Mouse (Mus musculus) kidney, postnatal 0 days (tissue): ENCODE measurements around the gene Polr2a. TPM values are rescaled to one million over a fixed set of nuclear protein-coding genes. Genes with fewer than 3 reads are reported as not detected.
A peak's percentile ranks its signal among the peaks of the same experiment; 100 is the strongest.

Source experiments
- ATAC-seq: fragments of 200-750 bp; cut with Nextera tagmentation; replicated peaks from 2 replicates; pipeline ENCODE4 v1.8.0; 2017; ENCODE audit warnings: low read depth, moderate number of reproducible peaks, moderate TSS enrichment, moderate library complexity; ENCODE audit not compliant: low FRiP score
- DNase-seq: peaks from one replicate; pipeline ENCODE4 v3.0.0-alpha.2; 2016; ENCODE audit warnings: low spot score
- H3K27ac ChIP-seq: fragments of 300-500 bp; sonication (generic); 2 replicates; pipeline ENCODE4 v1.5.1; 2014; ENCODE audit warnings: mild to moderate bottlenecking
- H3K27me3 ChIP-seq: fragments of 300-500 bp; sonication (generic); 2 replicates; pipeline ENCODE4 v1.6.1; 2014; ENCODE audit warnings: low read length, mixed read lengths; ENCODE audit not compliant: insufficient read depth
- H3K36me3 ChIP-seq: fragments of 300-500 bp; sonication (generic); 2 replicates; pipeline ENCODE4 v1.6.1; 2014; ENCODE audit warnings: low read length, mixed read lengths; ENCODE audit not compliant: insufficient read depth
- H3K4me1 ChIP-seq: fragments of 300-500 bp; sonication (generic); replicated peaks from 2 replicates; pipeline ENCODE4 v1.6.1; 2014; ENCODE audit warnings: antibody characterized with exemption, low read length, mixed read lengths; ENCODE audit not compliant: insufficient read depth
- H3K4me2 ChIP-seq: fragments of 300-500 bp; sonication (generic); 2 replicates; pipeline ENCODE4 v1.6.1; 2014; ENCODE audit warnings: mild to moderate bottlenecking, low read length, moderate library complexity, mixed read lengths
- H3K4me3 ChIP-seq: fragments of 300-500 bp; sonication (generic); replicated peaks from 2 replicates; pipeline ENCODE4 v1.5.1; 2014; ENCODE audit warnings: low read depth, low read length
- H3K9ac ChIP-seq: fragments of 300-500 bp; sonication (generic); 2 replicates; pipeline ENCODE4 v1.6.1; 2014; ENCODE audit warnings: low read depth, low read length
- H3K9me3 ChIP-seq: fragments of 300-500 bp; sonication (generic); replicated peaks from 2 replicates; pipeline ENCODE4 v1.6.1; 2016; ENCODE audit warnings: low read length, inconsistent platforms, mixed read lengths
- CTCF ChIP-seq: IDR thresholded peaks from 2 replicates; pipeline ENCODE4 v1.5.1; 2016; ENCODE audit warnings: antibody characterized with exemption, low read depth, mild to moderate bottlenecking, moderate library complexity
- whole genome bisulfite sequencing: fragments of 180-500 bp; shearing (Covaris S2); extraction: QIAGEN DNeasy Blood & Tissue Kit; methylation state at CpG from one replicate; pipeline ENCODE4 v1.1.7; 2014; 5-methylcytosine and 5-hydroxymethylcytosine counted together
- polyA plus RNA-seq: library from polyadenylated mRNA; unstranded; fragments of >200 nt; fragmentation: Nextera tagmentation; extraction: Ambion mirVana; gene quantifications from 2 replicates; pipeline ENCODE4 v1.2.1, GENCODE M21; 2015

The Polr2a gene
- polyA plus RNA-seq = 19.0 and 21.0 TPM in 2 replicates

DNA sequence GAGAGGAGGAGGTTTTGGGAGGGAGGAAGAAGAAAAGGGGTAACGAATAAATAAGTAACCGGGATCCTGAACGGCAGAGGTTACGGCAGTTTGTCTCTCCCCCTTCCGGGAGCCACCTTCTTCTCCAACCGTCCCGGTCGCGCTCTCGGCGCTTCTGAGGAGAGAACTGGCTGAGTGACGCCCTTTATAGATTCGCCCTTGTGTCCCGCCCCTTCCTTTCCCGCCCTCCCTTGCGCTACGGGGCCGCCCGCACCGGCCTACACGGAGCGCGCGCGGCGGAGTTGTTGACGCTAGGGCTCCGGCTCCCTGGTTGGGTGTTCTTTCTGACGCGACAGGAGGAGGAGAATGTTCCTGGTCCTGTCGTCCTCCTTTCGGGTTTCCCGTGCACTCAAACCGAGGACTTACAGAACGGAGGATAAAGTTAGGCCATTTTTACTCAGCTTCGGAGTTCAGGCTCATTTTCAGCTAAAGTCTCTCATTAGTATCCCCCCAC, at the start of gene Polr2a:
TSS of gene Polr2a (minus strand) at position 160 of the 493 bp plus-strand sequence.
- H3K4me2 ChIP-seq = peak within 1 kb of the TSS; percentile 69
- H3K36me3 ChIP-seq = no peaks in the 10 kb centered on the region
- ATAC-seq (peak; percentile 95), DNase-seq (peak; percentile 98)
- peak within 1 kb of the TSS; percentile 55 for H3K4me3 ChIP-seq
- peaks cover 18% of the 10 kb centered on the region; the same call in 1 of the 2 replicates for H3K4me1 ChIP-seq
- no peaks in the 10 kb centered on the region for H3K9me3 ChIP-seq
- TF ChIP-seq CTCF = 0 out of 2 replicates have a peak, but pooled peaks have one; percentile 6
- peak within 1 kb of the TSS; percentile 79 for H3K9ac ChIP-seq
- H3K27me3 ChIP-seq = no peaks in the 10 kb centered on the region
- WGBS = under 1% methylated on average over 34 of the region's 36 CpGs
- peak within 1 kb of the TSS; percentile 93 for H3K27ac ChIP-seq

DNA sequence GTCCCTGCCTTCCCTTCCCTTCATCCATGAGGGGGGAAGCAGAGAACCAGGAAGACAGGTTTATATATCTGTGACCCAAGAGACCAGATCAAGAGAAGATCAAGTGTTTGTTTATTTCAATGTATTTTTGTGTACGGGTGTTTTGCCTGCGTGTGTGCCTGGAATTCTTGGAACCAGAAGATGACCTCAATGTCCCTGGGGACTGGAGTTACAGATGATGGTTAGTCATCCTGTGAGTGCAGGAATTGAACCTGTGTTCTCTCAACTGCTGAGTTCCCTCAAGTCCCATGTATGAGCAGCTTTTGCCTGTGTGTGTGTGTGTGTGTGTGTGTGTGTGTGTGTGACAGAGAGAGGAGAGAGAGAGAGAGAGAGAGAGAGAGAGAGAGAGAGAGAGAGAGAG, 49.2 kb upstream of the Polr2a start:
- Histone ChIP-seq H3K27me3 (peaks cover 5% of the 10 kb centered on the region; the same call in 1 of the 2 replicates), H3K4me1 (peaks cover 21% of the 10 kb centered on the region), H3K9ac (no peak overlapping the region), H3K9me3 (no peaks in the 10 kb centered on the region), H3K4me3 (no peak overlapping the region), H3K36me3 (no peaks in the 10 kb centered on the region), H3K4me2 (no peak overlapping the region), H3K27ac (no peak overlapping the region)
- TF ChIP-seq CTCF = no peak
- DNase-seq (no peak), ATAC-seq (no peak)
- 59% methylated on average over 2 of the region's 2 CpGs for WGBS

DNA sequence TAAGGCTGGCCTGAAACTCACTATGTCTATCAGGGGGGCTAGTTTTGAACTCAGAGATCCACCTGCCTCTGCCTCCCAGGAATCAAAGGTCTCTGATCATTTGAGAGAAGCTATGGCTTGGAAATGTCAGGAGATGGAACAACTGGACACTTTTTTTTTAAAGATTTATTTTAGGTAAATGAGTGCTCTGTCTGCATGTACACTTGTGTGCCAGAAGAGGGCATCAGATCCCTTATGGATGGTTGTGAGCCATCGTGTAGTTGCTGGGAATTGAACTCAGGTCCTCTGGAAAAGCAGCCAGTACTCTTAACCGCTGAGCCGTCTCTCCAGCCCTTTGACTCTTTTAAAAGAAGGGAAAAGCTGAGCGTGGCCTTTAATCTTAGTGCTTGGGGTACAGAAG, 47.9 kb upstream of the Polr2a start:
- H3K9me3 ChIP-seq = no peaks in the 10 kb centered on the region
- H3K4me2 ChIP-seq = no peak overlapping the region

DNA sequence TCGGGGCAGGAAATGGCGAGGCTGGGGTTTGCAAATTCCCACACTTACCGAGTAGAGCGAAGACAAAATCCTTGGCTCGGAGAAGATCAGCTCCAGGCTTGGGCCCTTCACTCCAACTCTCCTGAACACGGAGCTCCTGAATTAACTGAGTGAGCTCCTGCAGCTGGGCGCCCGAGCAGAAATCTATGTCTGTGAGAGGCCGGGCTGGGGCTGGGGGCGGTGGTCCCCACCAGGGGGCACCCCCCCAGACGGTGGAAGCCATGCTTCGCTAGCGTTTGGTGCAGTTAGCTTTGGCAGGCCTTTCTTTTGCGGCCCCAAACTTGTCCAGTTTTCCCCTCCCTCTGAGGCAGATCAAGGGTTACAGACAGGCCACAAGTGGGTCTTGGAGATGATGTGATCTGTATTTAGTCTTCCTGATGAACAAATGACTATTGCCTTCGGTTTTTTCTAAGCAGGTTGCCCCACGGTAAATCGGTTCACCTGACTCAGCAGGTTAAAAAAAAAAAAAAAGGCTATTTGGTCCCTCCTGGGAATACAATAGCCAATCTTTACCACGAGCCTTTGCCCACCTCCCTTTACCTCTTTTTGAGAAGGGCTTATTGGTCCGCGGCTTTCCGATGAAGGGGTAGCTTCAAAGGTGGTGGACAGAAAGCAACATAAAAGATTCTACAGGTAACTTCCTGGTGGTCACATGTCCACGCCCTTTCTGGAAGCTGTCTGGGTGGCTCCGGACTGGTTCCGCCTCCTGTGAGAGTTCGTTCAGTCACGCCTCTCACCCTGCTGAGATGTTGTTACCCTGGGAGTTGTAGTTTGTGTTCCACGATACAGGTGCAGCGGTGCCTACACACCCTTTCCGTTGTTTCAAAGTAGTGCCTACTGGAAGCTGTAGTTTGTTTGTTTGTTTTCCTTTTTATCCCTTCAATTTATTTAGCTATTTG, 46.8 kb upstream of the Polr2a start, which contains the start of gene Tmem102:
TSS of gene Tmem102 (minus strand) at position 653 of the 938 bp plus-strand sequence.
- H3K9me3 ChIP-seq = no peaks in the 10 kb centered on the region
- peak within 1 kb of the TSS; percentile 49 for H3K9ac ChIP-seq
- WGBS = 8% methylated on average over 29 of the region's 29 CpGs
- peaks cover 39% of the 10 kb centered on the region for H3K4me1 ChIP-seq
- H3K27ac ChIP-seq = no peak within 1 kb of the TSS
- peaks cover 5% of the 10 kb centered on the region; the same call in 1 of the 2 replicates for H3K27me3 ChIP-seq
- no peaks in the 10 kb centered on the region for H3K36me3 ChIP-seq
- H3K4me3 ChIP-seq = peak within 1 kb of the TSS; percentile 39
- DNase-seq = peak; percentile 58
- 0 out of 2 replicates have a peak, but pooled peaks have one; percentile 13 for TF ChIP-seq CTCF
- peak within 1 kb of the TSS; percentile 93 for H3K4me2 ChIP-seq
- ATAC-seq = no peak; the same call in 1 of the 2 replicates

More for the DNA sequence above, 47.9 kb upstream of the Polr2a start:
- Histone ChIP-seq H3K36me3 (no peaks in the 10 kb centered on the region), H3K27me3 (peaks cover 5% of the 10 kb centered on the region; the same call in 1 of the 2 replicates), H3K27ac (no peak overlapping the region), H3K4me1 (peaks cover 30% of the 10 kb centered on the region), H3K4me3 (no peak overlapping the region), H3K9ac (no peak overlapping the region)
- peak; percentile 41; the same call in 1 of the 2 replicates for TF ChIP-seq CTCF
- WGBS = 83% methylated on average over 4 of the region's 4 CpGs
- DNase-seq (no peak), ATAC-seq (no peak)

DNA sequence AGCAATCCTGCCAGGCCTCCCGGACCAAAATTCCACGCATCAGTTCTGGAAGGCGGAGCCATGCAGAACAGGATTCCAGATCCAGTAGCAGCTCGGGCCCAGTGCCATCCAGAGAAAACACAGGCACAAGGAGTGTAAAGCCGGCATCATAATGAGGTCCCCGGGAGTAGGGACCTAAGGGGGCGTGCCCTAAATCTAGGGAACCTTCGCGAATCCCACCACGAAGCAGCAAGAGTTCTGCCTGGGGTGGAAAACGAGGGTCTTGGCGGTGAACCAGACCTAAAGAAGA, 46.2 kb upstream of the Polr2a start:
- peak overlapping the region; percentile 93 for H3K4me2 ChIP-seq
- H3K4me1 ChIP-seq = peaks cover 44% of the 10 kb centered on the region
- H3K27me3 ChIP-seq = peaks cover 5% of the 10 kb centered on the region; the same call in 1 of the 2 replicates
- no peak overlapping the region for H3K27ac ChIP-seq
- DNase-seq (no peak), ATAC-seq (no peak)
- no peak for TF ChIP-seq CTCF
- H3K9me3 ChIP-seq = no peaks in the 10 kb centered on the region
- H3K4me3 ChIP-seq = peak overlapping the region; percentile 39
- 10% methylated on average over 12 of the region's 12 CpGs for WGBS
- peak overlapping the region; percentile 49 for H3K9ac ChIP-seq
- no peaks in the 10 kb centered on the region for H3K36me3 ChIP-seq

DNA sequence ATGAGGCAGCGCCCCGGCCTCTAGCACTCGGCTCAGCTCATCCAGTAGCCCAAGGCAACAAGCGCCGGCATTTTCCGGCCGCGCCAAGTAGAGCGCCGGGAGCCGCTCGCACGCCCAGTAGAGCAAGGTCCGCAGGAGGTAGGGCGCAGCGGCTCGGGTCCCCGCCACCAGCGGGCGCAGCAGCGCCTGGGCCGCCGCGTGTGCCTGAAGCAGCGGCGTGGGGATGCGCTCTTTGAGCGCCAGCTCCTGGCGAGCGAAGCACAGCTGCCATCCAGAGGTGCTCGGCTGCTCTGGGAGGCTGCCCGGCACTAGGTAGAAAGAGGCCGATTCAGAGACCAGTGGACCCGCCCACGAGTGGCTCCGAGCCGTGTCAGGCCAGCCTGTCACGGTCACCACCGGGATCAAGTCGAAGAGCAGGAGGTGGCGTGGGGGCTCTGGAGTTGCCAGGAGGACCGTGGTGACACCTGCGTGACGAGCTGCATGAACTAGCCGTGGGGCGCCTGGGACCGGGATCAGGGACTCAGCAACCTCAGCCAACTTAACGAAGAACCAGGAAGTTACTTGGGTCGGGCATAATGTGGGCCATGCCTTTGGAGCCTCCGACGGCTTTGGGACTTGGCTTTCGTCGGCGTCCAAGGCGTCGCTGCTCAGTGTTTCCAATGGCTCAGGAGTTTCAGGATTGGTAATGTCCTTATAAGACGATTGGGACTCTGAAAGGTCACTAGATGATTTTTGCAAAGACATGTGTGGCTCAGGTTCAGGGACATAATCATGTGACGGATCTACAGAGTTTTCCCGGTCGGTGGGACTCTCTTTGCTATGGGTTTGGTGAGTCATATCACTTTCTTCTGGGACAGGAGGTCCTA, 45.6 kb upstream of the Polr2a start:
- H3K4me2 ChIP-seq = peak overlapping the region; percentile 93
- 0 out of 2 replicates have a peak overlapping the region, but pooled peaks have one; percentile 44 for H3K27ac ChIP-seq
- WGBS = 1% methylated on average over 60 of the region's 60 CpGs
- DNase-seq = peak; percentile 80
- no peaks in the 10 kb centered on the region for H3K9me3 ChIP-seq
- peak; percentile 70 for ATAC-seq
- TF ChIP-seq CTCF = peak; percentile 77
- H3K4me1 ChIP-seq = peaks cover 44% of the 10 kb centered on the region
- peak overlapping the region; percentile 51 for H3K9ac ChIP-seq
- H3K4me3 ChIP-seq = peak overlapping the region; percentile 39
- H3K36me3 ChIP-seq = no peaks in the 10 kb centered on the region
- H3K27me3 ChIP-seq = peaks cover 5% of the 10 kb centered on the region; the same call in 1 of the 2 replicates
